Mouse (Mus musculus) T-cell, adult 2 months (primary cell): Measurements from ENCODE around the gene Gm45521.
A peak's percentile ranks its signal among the peaks of the same experiment; 100 is the strongest.
"Not testable (repeated sequence)": the region's sequence is repeated elsewhere in the genome, so short reads cannot be mapped to it uniquely, and the experiment has no call there.

Experiments
- DNase-seq: peaks from one replicate; pipeline ENCODE4 v3.0.0; 2022; ENCODE audit warnings: low spot score

Gene Gm45521

GRCm38 (mm10) chr14:7999435-7999834, 42.3 kb downstream of the Gm45521 start:
- no peak for DNase-seq

GRCm38 (mm10) chr14:8000247-8000646, 43.2 kb downstream of the Gm45521 start:
- no peak for DNase-seq

- no peak for DNase-seq
These were observed 44.0 kb downstream of the Gm45521 start for GRCm38 (mm10) chr14:8000831-8001685.

GRCm38 (mm10) chr14:8002432-8003092, 45.5 kb downstream of the Gm45521 start, which contains the start of gene Abhd6:
Gene Abhd6, plus strand, starts transcription at chr14:8002902.
- peak; percentile 75 for DNase-seq

GRCm38 (mm10) chr14:8003093-8003670, 46.1 kb downstream of the Gm45521 start:
- no peak for DNase-seq

- DNase-seq: no peak
These were observed 46.9 kb downstream of the Gm45521 start for GRCm38 (mm10) chr14:8003727-8004670.

GRCm38 (mm10) chr14:8006061-8006460, 49.0 kb downstream of the Gm45521 start:
- DNase-seq: not testable (repeated sequence)

GRCm38 (mm10) chr14:8007084-8007483, 50.0 kb downstream of the Gm45521 start:
- no peak for DNase-seq

GRCm38 (mm10) chr14:8007486-8007885, 50.4 kb downstream of the Gm45521 start:
- DNase-seq: no peak

- no peak for DNase-seq
These were observed 50.8 kb downstream of the Gm45521 start for GRCm38 (mm10) chr14:8007923-8008322.
